Mouse (Mus musculus): ENCODE measurements around the gene Cd3e. TPM values are rescaled to one million over a fixed set of nuclear protein-coding genes. Genes with fewer than 3 reads are reported as not detected.

The Cd3e gene
- total and polyA plus RNA-seq, 2 experiments, result 0.09 to 0.82 TPM

DNA sequence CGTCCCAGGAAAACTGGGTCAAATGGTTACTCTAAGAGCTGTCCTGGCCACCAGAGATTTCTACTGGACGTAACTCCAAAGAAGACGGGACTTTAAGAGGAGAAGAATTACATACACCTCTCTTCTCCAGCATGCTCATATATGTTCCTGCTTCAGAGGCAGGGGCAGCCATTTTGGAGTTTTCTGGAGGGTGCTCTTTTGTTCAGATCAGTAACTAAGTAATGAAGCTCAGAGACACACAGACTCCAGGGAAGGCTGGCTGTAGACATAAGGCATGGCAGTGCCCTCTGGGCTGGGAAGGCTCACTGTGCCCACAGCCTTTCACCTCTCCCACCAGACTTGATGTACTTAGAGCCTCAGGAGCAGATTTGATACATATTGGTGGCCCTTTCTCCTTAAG is 26.9 kb downstream of the Cd3e start:
- Histone ChIP-seq H3K9ac (ENCODE audit: low read depth, low read length) (no peak overlapping the region), H3K27me3 (ENCODE audit: control insufficient read depth, insufficient read depth, low read length) (no peaks in the 10 kb centered on the region), H3K4me1 (ENCODE audit: control insufficient read depth, insufficient read depth, low read length) (no peaks in the 10 kb centered on the region), H3K79me2 (ENCODE audit: control insufficient read depth, insufficient read depth, low read length) (no peaks in the 10 kb centered on the region), H3K36me3 (ENCODE audit: control insufficient read depth, insufficient read depth, low read length) (no peaks in the 10 kb centered on the region), H3K4me3 (ENCODE audit: insufficient read depth, low read depth, low read length) (no peak overlapping the region), H3K27ac (replicated peaks; ENCODE audit: insufficient read depth, low read depth, low read length) (no peak overlapping the region)
- 73% methylated on average over 3 of the region's 3 CpGs for WGBS
- no peak for TF ChIP-seq CTCF (IDR thresholded peaks at IDR 0.05; ENCODE audit: low read depth, low read length)
- no peak for TF ChIP-seq POLR2A (IDR thresholded peaks at IDR 0.05; ENCODE audit: extremely low read depth, insufficient read depth, low read length)
- no peak for DNase-seq (ENCODE audit: extremely low read depth, low read depth, low spot score)

DNA sequence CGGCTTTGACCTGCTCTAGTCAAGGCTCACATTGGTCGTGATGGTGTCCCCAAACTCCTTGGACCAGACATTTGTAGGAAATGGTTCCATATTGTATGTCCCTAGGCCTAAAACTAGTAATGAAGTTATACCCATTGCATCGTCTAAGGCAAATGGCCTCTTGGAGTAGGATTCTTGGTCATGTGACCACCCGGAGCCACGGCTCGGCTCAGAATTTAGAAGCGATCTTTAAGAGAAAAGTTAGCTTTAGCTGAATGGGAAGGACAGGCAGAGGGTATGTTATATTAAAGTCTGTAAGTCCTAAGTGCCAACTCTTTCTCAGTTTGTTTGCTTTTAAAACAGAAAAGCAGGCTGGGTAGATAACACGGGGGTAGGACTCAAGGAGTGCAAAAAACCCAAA is 27.3 kb downstream of the Cd3e start:
- TF ChIP-seq CTCF (IDR thresholded peaks at IDR 0.05; ENCODE audit: low read depth, low read length) (no peak), POLR2A (IDR thresholded peaks at IDR 0.05; ENCODE audit: extremely low read depth, insufficient read depth, low read length) (no peak)
- H3K79me2 ChIP-seq (ENCODE audit: control insufficient read depth, insufficient read depth, low read length), result no peaks in the 10 kb centered on the region
- no peak overlapping the region for H3K9ac ChIP-seq (ENCODE audit: low read depth, low read length)
- H3K4me1 ChIP-seq (ENCODE audit: control insufficient read depth, insufficient read depth, low read length), result no peaks in the 10 kb centered on the region
- 81% methylated on average over 8 of the region's 8 CpGs for WGBS
- H3K27me3 ChIP-seq (ENCODE audit: control insufficient read depth, insufficient read depth, low read length), result no peaks in the 10 kb centered on the region
- H3K4me3 ChIP-seq (ENCODE audit: insufficient read depth, low read depth, low read length), result no peak overlapping the region
- no peaks in the 10 kb centered on the region for H3K36me3 ChIP-seq (ENCODE audit: control insufficient read depth, insufficient read depth, low read length)
- H3K27ac ChIP-seq (replicated peaks; ENCODE audit: insufficient read depth, low read depth, low read length), result no peak overlapping the region
- no peak for DNase-seq (ENCODE audit: extremely low read depth, low read depth, low spot score)

DNA sequence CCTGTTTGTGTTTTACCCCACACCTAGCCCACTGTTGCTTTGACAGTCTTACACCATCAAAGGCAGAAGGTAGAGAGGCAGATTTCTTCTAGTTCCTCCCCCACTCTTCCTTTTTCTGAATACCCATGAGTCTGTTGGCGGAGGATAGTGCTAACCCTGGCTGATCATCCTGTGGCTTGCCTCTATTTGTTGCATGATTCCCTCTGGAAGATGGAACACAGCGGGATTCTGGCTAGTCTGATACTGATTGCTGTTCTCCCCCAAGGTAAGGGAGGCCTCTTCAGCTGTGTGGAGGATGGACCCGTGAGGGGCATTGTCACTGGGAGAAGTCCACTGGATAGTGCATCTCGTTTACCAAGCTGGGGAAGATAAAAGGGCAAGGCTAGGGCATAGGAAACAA is 27.8 kb downstream of the Cd3e start, which contains the start of gene Cd3d:
TSS of gene Cd3d (plus strand) at position 111 of the 400 bp plus-strand sequence.
- Histone ChIP-seq H3K27ac (replicated peaks; ENCODE audit: insufficient read depth, low read depth, low read length) (no peak within 1 kb of the TSS), H3K79me2 (ENCODE audit: control insufficient read depth, insufficient read depth, low read length) (no peaks in the 10 kb centered on the region), H3K27me3 (ENCODE audit: control insufficient read depth, insufficient read depth, low read length) (no peaks in the 10 kb centered on the region), H3K9ac (ENCODE audit: low read depth, low read length) (no peak within 1 kb of the TSS), H3K4me1 (ENCODE audit: control insufficient read depth, insufficient read depth, low read length) (no peaks in the 10 kb centered on the region), H3K4me3 (ENCODE audit: insufficient read depth, low read depth, low read length) (no peak within 1 kb of the TSS), H3K36me3 (ENCODE audit: control insufficient read depth, insufficient read depth, low read length) (no peaks in the 10 kb centered on the region)
- no peak for TF ChIP-seq CTCF (IDR thresholded peaks at IDR 0.05; ENCODE audit: low read depth, low read length)
- TF ChIP-seq POLR2A (IDR thresholded peaks at IDR 0.05; ENCODE audit: extremely low read depth, insufficient read depth, low read length), result no peak
- DNase-seq (ENCODE audit: extremely low read depth, low read depth, low spot score), result no peak
- 75% methylated on average over 4 of the region's 4 CpGs for WGBS

DNA sequence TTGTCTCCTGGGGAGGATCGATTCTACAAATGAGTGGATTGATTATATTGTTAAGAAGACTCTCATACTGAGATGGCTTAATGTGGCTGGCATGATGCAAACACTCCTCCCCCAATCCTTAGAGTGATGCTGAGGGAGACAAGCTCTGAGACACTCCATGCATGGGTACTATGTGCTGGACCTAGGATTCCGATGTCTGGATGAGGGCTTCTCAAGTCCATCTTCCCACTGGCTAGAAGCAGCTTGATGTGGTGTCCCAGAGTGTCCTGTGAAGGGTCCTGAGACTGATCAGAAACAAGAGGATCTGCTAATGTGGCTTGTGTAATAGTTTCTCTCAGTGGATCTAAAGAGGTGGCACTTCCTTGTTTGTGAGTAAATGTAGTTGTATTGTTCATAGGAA is 28.3 kb downstream of the Cd3e start:
- Histone ChIP-seq H3K9ac (ENCODE audit: low read depth, low read length) (no peak overlapping the region), H3K4me1 (ENCODE audit: control insufficient read depth, insufficient read depth, low read length) (no peaks in the 10 kb centered on the region), H3K36me3 (ENCODE audit: control insufficient read depth, insufficient read depth, low read length) (no peaks in the 10 kb centered on the region), H3K27me3 (ENCODE audit: control insufficient read depth, insufficient read depth, low read length) (no peaks in the 10 kb centered on the region), H3K4me3 (ENCODE audit: insufficient read depth, low read depth, low read length) (no peak overlapping the region), H3K27ac (replicated peaks; ENCODE audit: insufficient read depth, low read depth, low read length) (no peak overlapping the region), H3K79me2 (ENCODE audit: control insufficient read depth, insufficient read depth, low read length) (no peaks in the 10 kb centered on the region)
- TF ChIP-seq POLR2A (IDR thresholded peaks at IDR 0.05; ENCODE audit: extremely low read depth, insufficient read depth, low read length) (no peak), CTCF (IDR thresholded peaks at IDR 0.05; ENCODE audit: low read depth, low read length) (no peak)
- no peak for DNase-seq (ENCODE audit: extremely low read depth, low read depth, low spot score)
- WGBS, result 88% methylated on average over 2 of the region's 2 CpGs

DNA sequence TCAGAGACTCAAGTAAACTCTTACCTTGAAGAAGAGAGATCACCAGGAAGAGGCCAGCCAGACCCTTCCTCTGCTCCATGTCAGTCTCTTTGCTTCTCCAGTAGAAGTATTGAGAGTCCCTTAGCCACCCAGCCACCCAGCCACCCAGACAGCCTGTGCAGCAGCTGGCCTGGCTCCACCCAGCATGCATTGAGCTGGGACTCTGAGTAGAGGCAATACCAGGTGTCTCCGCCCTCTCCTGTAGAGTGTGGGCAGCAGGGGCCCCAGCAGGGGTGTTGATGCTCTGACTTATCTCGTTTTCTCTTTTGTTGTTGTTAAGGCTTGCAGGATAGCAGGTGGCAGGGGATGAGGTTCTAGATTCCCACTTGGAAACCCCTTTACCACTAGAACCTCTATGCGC is 29.2 kb downstream of the Cd3e start, which contains the start of gene Cd3g:
TSS of gene Cd3g (minus strand) at position 190 of the 400 bp plus-strand sequence.
- Histone ChIP-seq H3K79me2 (ENCODE audit: control insufficient read depth, insufficient read depth, low read length) (no peaks in the 10 kb centered on the region), H3K4me1 (ENCODE audit: control insufficient read depth, insufficient read depth, low read length) (no peaks in the 10 kb centered on the region), H3K27me3 (ENCODE audit: control insufficient read depth, insufficient read depth, low read length) (no peaks in the 10 kb centered on the region), H3K36me3 (ENCODE audit: control insufficient read depth, insufficient read depth, low read length) (no peaks in the 10 kb centered on the region), H3K9ac (ENCODE audit: low read depth, low read length) (no peak within 1 kb of the TSS), H3K27ac (replicated peaks; ENCODE audit: insufficient read depth, low read depth, low read length) (no peak within 1 kb of the TSS), H3K4me3 (ENCODE audit: insufficient read depth, low read depth, low read length) (no peak within 1 kb of the TSS)
- no peak for TF ChIP-seq CTCF (IDR thresholded peaks at IDR 0.05; ENCODE audit: low read depth, low read length)
- TF ChIP-seq POLR2A (IDR thresholded peaks at IDR 0.05; ENCODE audit: extremely low read depth, insufficient read depth, low read length), result no peak
- 69% methylated on average over 3 of the region's 3 CpGs for WGBS
- no peak for DNase-seq (ENCODE audit: extremely low read depth, low read depth, low spot score)

DNA sequence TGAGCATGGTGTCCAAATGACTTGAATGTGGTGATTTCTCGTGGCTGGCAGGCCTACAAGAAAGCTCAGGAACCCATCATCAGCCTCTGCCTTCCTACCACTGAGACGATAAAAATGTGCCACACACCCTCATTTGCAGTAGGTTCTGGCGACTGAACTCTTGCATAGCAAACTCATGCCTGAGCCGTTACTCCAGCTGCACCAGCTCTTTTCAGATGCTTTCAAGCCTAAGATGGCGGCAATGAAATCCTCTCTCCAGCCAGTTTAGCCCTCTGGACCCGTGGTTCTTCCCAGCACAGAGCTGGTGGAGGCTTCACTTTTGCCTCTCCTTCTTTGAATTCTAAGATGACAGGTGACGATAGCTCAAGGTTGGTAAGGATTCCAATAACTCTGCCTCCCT is 29.6 kb downstream of the Cd3e start:
- no peaks in the 10 kb centered on the region for H3K27me3 ChIP-seq (ENCODE audit: control insufficient read depth, insufficient read depth, low read length)

More for the DNA sequence above, 29.6 kb downstream of the Cd3e start:
- Histone ChIP-seq H3K79me2 (ENCODE audit: control insufficient read depth, insufficient read depth, low read length) (no peaks in the 10 kb centered on the region), H3K9ac (ENCODE audit: low read depth, low read length) (no peak overlapping the region), H3K36me3 (ENCODE audit: control insufficient read depth, insufficient read depth, low read length) (no peaks in the 10 kb centered on the region), H3K4me3 (ENCODE audit: insufficient read depth, low read depth, low read length) (no peak overlapping the region), H3K27ac (replicated peaks; ENCODE audit: insufficient read depth, low read depth, low read length) (no peak overlapping the region), H3K4me1 (ENCODE audit: control insufficient read depth, insufficient read depth, low read length) (no peaks in the 10 kb centered on the region)
- no peak for DNase-seq (ENCODE audit: extremely low read depth, low read depth, low spot score)
- 76% methylated on average over 7 of the region's 7 CpGs for WGBS
- TF ChIP-seq CTCF (IDR thresholded peaks at IDR 0.05; ENCODE audit: low read depth, low read length) (no peak), POLR2A (IDR thresholded peaks at IDR 0.05; ENCODE audit: extremely low read depth, insufficient read depth, low read length) (no peak)

Data from liver, adult 2 months (tissue).